Mouse (Mus musculus): ENCODE measurements around the gene Vmn2r93. TPM values are rescaled to one million over a fixed set of nuclear protein-coding genes. Genes with fewer than 3 reads are reported as not detected.

The Vmn2r93 gene
- total RNA-seq (2023): not detected in 2 replicates

DNA sequence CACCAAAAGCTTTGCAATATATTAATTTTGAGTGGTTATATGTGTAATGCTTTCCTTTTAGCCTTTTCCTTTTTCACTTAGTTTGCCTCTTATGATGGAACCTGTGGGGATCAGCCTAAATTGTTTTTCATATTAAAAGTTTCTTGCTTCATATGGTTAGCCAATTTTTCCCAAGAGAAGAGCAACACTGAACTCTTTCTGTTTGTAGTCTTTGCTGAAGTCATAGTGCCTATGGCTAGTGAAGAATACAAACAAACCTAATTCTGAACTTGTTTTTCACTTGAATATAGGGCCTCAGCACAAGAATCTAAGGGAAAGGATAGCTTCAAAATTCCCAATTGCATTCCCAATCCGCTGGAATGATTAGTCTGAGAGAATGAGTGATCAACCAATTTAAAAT is at the start of gene Vmn2r93:
TSS of gene Vmn2r93 (plus strand) at position 301 of the 400 bp plus-strand sequence.

DNA sequence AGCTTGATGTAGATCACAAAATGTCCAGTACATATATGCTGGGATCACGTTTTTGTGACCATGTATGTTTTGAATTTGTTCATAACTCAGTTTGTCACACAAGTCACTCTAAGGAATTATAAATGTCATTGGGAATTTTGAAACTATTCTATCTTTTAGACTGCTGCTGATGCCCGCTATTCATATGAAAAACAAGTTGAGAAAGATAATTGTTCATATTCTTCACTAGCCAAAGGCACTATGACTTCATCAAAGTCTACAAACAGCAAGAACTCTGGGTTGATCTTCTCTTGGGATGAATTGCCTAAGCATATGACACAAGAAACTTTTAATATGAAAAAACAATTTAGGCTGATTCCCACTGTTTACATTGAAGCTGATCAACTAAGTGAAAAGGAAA is 20.2 kb upstream of the Vmn2r93 start, which contains the start of gene Vmn2r94:
TSS of gene Vmn2r94 (minus strand) at position 101 of the 400 bp plus-strand sequence.

Other genes starting within 250 kb of the Vmn2r93 start
- not detected in 2 replicates for gene Vmn2r124, start 248.7 kb upstream of the Vmn2r93 start, total RNA-seq (2023)
- gene Vmn2r91, start 213.1 kb upstream of the Vmn2r93 start, total RNA-seq (2023): not detected in 2 replicates
- gene Vmn2r92, start 146.2 kb upstream of the Vmn2r93 start, total RNA-seq (2023): 0.06 TPM in 1 of 2 replicates, not detected in the other
- not detected in 2 replicates for gene Vmn2r94, start 20.3 kb upstream of the Vmn2r93 start, total RNA-seq (2023)
- not detected in 2 replicates for gene Vmn2r95, start 126.0 kb downstream of the Vmn2r93 start, total RNA-seq (2023)

Measured in neutrophil, adult 65 days (primary cell).